Mouse (Mus musculus) right cerebral cortex, postnatal 4 days (tissue): Measurements from ENCODE around the gene Ndufa8.

ENCODE experiments used
- DNase-seq: peaks from one replicate; pipeline ENCODE4 v3.0.0-alpha.2; 2022

Gene Ndufa8

DNA sequence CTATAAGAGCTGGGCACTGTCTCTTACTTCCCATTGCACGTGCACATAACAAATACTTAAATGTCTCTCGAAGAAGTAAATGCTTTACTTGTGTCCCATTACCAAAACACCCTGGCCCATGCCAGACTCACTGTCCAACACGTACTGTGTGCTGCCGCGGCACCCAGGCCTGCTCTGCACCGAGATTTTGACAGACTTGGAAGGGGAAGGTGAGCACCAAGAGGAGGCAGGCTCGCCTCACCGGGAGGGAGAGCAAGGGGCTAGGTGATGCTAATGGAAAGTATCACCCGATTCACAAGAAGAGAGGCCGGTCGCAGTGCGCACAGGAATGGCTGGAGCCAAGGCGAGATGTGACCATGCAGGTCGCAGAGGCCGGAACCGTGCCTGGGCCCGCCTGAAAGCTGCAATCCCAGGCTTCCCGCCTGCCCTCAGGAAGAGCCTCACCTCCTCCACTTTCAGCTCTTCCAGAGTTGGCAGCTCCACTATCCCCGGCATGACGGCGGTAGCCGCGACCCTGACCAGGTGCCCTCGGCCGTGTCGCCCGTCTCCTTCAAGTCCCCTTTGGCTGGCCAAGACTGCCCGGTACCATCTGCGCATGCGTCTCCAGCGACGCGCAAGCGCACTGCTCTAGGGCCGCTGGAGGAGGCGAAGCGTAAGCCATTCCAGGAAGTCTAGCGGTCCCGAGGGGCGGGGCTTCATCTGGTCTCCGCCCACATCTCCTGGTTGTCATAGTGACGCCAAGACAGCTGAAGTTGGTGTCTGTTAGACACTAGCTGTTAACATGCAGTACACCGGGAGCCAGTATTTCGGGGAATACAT lies at the start of gene Ndufa8, which contains the start of gene Morn5:
Gene Ndufa8 (minus strand): TSS at position 659 of the 819 bp plus-strand sequence.
Gene Morn5 (plus strand): TSS at position 711 of the 819 bp plus-strand sequence.
- DNase-seq, result peak; percentile 97

GRCm38 (mm10) chr2:36098021-36098420 lies 48.8 kb upstream of the Ndufa8 start:
- DNase-seq, result no peak

DNA sequence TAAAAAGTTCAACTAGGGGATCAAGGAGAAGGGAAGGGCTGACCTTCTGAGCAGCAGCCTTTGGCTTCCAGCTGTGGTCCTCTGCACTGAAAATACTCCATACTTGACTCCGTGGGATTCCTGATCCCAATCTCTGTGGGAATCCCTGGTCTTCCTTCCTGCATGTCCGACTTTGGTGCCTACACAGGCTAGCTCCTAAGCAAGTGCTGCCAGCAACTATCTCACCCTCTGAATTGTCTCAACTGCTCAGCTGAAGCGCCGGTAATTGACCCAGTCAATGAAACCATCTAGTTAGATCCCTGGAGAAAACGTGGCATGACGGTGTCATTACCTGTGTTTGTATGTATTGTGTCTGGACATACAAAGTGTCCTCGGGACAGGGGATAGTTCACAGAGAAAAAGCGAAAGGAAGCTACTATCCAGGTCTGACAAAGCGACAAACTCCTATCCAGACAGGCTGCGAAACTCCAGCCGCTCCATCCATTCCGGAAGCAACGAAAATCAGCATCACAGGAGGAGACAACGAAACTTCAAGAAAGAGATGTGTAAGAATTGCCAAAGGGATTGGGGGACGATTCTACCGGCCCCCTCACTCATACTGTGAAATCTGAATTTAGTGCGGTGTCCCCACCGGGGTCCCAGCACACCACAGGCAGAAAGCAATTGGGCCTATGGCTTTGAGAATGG lies 48.1 kb upstream of the Ndufa8 start:
- DNase-seq, result no peak

GRCm38 (mm10) chr2:36093914-36094475 lies 44.8 kb upstream of the Ndufa8 start:
- no peak for DNase-seq

GRCm38 (mm10) chr2:36093301-36093700 lies 44.1 kb upstream of the Ndufa8 start:
- no peak for DNase-seq

DNA sequence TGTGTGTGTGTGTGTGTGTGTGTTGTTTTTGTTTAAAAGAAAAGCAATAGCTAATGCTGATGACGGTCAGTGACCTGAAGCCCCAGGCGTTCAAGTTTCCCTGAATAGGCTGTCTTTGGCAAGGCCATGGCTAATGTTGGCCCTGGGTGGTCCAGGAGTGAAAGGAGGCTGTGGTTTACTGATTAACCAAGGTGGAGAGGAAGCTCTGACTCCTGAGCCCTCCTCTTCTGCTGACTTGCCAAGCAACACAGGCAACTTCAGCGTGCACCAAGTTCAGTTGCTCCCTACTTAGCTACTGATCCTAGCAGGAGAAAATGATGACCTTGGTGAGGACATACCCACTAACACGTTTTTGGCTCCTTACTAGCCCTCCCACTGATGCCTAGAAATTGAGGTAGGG lies 43.5 kb upstream of the Ndufa8 start:
- DNase-seq, result no peak

GRCm38 (mm10) chr2:36090853-36091741 lies 41.9 kb upstream of the Ndufa8 start:
- DNase-seq, result peak; percentile 49

- DNase-seq, result no peak
These were observed 40.0 kb upstream of the Ndufa8 start for GRCm38 (mm10) chr2:36089190-36089589.

- DNase-seq, result no peak
These were observed 35.8 kb upstream of the Ndufa8 start for GRCm38 (mm10) chr2:36085041-36085440.

GRCm38 (mm10) chr2:36082802-36083580 lies 33.8 kb upstream of the Ndufa8 start:
- no peak for DNase-seq

GRCm38 (mm10) chr2:36081446-36081845 lies 32.2 kb upstream of the Ndufa8 start:
- DNase-seq, result no peak

DNA sequence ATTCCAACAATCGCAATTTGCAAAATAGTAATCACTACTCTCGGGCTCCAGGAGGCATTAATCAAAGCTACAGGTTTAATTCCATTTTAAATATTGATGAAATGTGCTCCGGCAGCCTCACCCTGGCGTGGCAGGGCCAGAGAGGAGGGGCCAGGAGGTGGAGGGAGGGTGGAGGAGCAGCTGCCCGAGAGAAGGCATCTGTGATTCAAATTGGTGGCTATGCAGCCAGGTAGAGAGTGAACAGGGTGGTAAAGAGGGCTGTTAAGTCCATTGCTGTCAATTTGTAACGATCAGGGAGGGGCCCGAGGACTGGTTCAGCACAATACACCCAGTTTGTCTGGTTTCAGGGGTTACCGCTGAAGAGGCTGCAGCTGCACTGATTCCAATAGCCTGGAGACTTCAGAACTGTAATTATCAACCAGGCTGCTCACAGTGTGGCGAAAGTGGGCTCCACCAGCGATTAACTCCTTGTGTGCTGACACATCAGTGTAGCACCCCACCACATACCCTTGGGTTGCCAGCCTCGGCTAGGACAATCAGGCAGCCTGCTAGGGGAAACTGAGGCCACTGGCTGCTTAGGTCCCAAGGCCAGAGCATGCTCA lies 28.1 kb upstream of the Ndufa8 start:
- DNase-seq, result no peak

DNA sequence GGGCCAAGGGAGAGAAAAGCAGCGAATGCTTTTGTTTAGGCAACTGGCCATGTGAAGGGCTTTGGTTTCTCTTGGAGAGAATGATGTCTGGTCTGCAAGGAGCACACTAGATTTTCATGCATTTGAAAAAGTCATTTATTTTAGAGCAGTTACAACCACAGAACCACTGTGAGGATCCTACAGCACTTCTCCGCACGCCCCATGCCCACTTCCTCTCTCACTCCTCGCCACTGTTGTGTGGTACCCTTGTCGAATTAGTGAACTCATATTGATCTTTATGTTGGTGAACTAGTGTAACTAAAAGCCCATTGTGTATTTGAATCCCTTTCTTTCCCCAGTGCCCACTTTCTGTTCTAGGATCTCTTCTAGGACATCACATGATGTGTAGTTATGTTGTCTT lies 26.0 kb upstream of the Ndufa8 start:
- DNase-seq, result no peak

GRCm38 (mm10) chr2:36073781-36074180 lies 24.6 kb upstream of the Ndufa8 start:
- DNase-seq, result no peak

GRCm38 (mm10) chr2:36071660-36072305 lies 22.6 kb upstream of the Ndufa8 start:
- DNase-seq, result no peak

GRCm38 (mm10) chr2:36067132-36067531 lies 17.9 kb upstream of the Ndufa8 start:
- no peak for DNase-seq

GRCm38 (mm10) chr2:36061409-36061808 lies 12.2 kb upstream of the Ndufa8 start:
- no peak for DNase-seq

- no peak for DNase-seq
These were observed 7.0 kb upstream of the Ndufa8 start for GRCm38 (mm10) chr2:36056248-36056647.

GRCm38 (mm10) chr2:36053249-36053648 lies 4.0 kb upstream of the Ndufa8 start:
- DNase-seq, result no peak

GRCm38 (mm10) chr2:36049567-36049954 lies 355 bp upstream of the Ndufa8 start:
- no peak for DNase-seq

DNA sequence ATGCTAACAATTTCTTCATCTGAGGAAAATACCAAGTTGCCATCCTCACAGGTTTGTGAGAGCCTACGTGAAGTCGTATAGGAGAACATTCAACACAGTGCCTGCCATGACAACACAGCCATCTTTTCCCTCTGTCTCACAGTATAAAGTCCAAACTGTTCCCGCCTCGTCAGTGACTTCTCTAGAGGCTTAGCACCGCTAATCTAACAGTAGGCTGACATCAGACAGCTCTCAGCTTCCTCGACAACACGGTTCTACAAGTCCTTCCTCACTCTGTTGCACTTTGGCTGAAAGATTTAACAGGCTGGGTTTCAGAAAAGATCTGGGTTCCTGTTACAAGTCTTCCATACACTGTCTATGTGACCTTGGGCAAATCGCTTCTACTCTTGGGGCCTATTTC lies 1.0 kb downstream of the Ndufa8 start:
- DNase-seq, result no peak
